21 mouse cellular contexts compared by ENCODE assay signal in genomic region chr2:51850581-51850980, GRCm38 (mm10).
"Had no signal": no experiment of that assay in that cellular context is flagged by ENCODE, and none has a peak within 500 bp of the region (broad histone marks: within the 10 kb centered on the region; RNA-seq: fewer than 3 reads in every experiment).

No protein-coding gene starts in this region.

- H3K9me3 ChIP-seq: lung, embryonic 15.5 days; midbrain, embryonic 13.5 days; neural tube, embryonic 13.5 days; neural tube, embryonic 15.5 days had no signal

- H3K27ac ChIP-seq: lung, embryonic 15.5 days; macrophage; midbrain, embryonic 13.5 days; neural tube, embryonic 13.5 days; neural tube, embryonic 15.5 days had no signal

- H3K4me3 ChIP-seq: lung, embryonic 15.5 days; megakaryocyte, embryonic 14.5 days; midbrain, embryonic 13.5 days; myocyte; neural tube, embryonic 13.5 days; neural tube, embryonic 15.5 days had no signal

- H3K36me3 ChIP-seq: lung, embryonic 15.5 days; midbrain, embryonic 13.5 days; neural tube, embryonic 13.5 days; neural tube, embryonic 15.5 days had no signal

- H3K4me2 ChIP-seq: lung, embryonic 15.5 days; midbrain, embryonic 11.5 days; midbrain, embryonic 13.5 days; neural tube, embryonic 13.5 days; neural tube, embryonic 15.5 days had no signal

- H3K9ac ChIP-seq: liver, postnatal 0 days; lung, embryonic 15.5 days; midbrain, embryonic 13.5 days; neural tube, embryonic 13.5 days; neural tube, embryonic 15.5 days had no signal

- DNase-seq: liver, postnatal 0 days; lung, adult 2 months; lung, postnatal 14 days; lung, postnatal 36 days; retina, postnatal 1 day; right cerebral cortex, adult 18-20 months; right cerebral cortex, postnatal 14 days; spleen, adult 18-20 months; thymus, adult 18-20 months; thymus, postnatal 14 days; thymus, postnatal 36 days had no signal

- ATAC-seq: liver, postnatal 0 days; lung, postnatal 0 days; midbrain, embryonic 13.5 days; midbrain, embryonic 16.5 days had no signal

- H3K4me1 ChIP-seq: lung, embryonic 15.5 days; megakaryocyte, embryonic 14.5 days had no signal

- H3K27me3 ChIP-seq: lung, embryonic 15.5 days; midbrain, embryonic 13.5 days; neural tube, embryonic 13.5 days; neural tube, embryonic 15.5 days had no signal
